ENCODE assay signal across 8 mouse cellular contexts in genomic region chr11:70509753-70510564, GRCm38 (mm10). TPM values are rescaled to one million over a fixed set of nuclear protein-coding genes. Genes with fewer than 3 reads are reported as not detected.
DNase-seq lines count a peak whose midpoint lies in the region; ATAC-seq lines count a peak whose summit lies in the region.

No protein-coding gene starts in this region.

- no peaks in the 10 kb centered on the region for H3K9me3 ChIP-seq in embryonic facial prominence, embryonic 14.5 days (ENCODE audit: control insufficient read depth, low read length)
- H3K9me3 ChIP-seq in hindbrain, embryonic 14.5 days (ENCODE audit: control insufficient read depth, low read length): no peaks in the 10 kb centered on the region
- H3K9me3 ChIP-seq in limb, embryonic 12.5 days: no peaks in the 10 kb centered on the region
- H3K9me3 ChIP-seq in midbrain, embryonic 13.5 days: no peaks in the 10 kb centered on the region

- H3K4me2 ChIP-seq in embryonic facial prominence, embryonic 14.5 days (ENCODE audit: low read depth, low read length): peak overlapping the region; percentile 39
- peak overlapping the region; percentile 42 for H3K4me2 ChIP-seq in hindbrain, embryonic 14.5 days (replicated peaks)
- H3K4me2 ChIP-seq in limb, embryonic 12.5 days: peak overlapping the region; percentile 45
- H3K4me2 ChIP-seq in midbrain, embryonic 13.5 days (replicated peaks): peak overlapping the region; percentile 43

- 8% methylated on average over 19 of the region's 19 CpGs for WGBS in embryonic facial prominence, embryonic 14.5 days
- 7% methylated on average over 19 of the region's 19 CpGs for WGBS in hindbrain, embryonic 14.5 days
- WGBS in limb, embryonic 12.5 days: 8% methylated on average over 19 of the region's 19 CpGs
- 7% methylated on average over 19 of the region's 19 CpGs for WGBS in midbrain, embryonic 13.5 days

- H3K27ac ChIP-seq in embryonic facial prominence, embryonic 14.5 days (replicated peaks; ENCODE audit: low read depth, low read length): no peak overlapping the region
- no peak overlapping the region for H3K27ac ChIP-seq in hindbrain, embryonic 14.5 days
- H3K27ac ChIP-seq in limb, embryonic 12.5 days: no peak overlapping the region
- H3K27ac ChIP-seq in midbrain, embryonic 13.5 days: no peak overlapping the region

- H3K4me3 ChIP-seq in embryonic facial prominence, embryonic 14.5 days (ENCODE audit: low read depth, low read length): no peak overlapping the region
- no peak overlapping the region for H3K4me3 ChIP-seq in hindbrain, embryonic 14.5 days (replicated peaks; ENCODE audit: low read length)
- H3K4me3 ChIP-seq in limb, embryonic 12.5 days (replicated peaks): 0 out of 2 replicates have a peak overlapping the region, but pooled peaks have one; percentile 19
- H3K4me3 ChIP-seq in midbrain, embryonic 13.5 days (replicated peaks): no peak overlapping the region

- H3K36me3 ChIP-seq in embryonic facial prominence, embryonic 14.5 days (ENCODE audit: control insufficient read depth, insufficient read depth, low read length): no peaks in the 10 kb centered on the region
- no peaks in the 10 kb centered on the region for H3K36me3 ChIP-seq in hindbrain, embryonic 14.5 days (replicated peaks; ENCODE audit: control insufficient read depth, insufficient read depth)
- H3K36me3 ChIP-seq in limb, embryonic 12.5 days: no peaks in the 10 kb centered on the region
- H3K36me3 ChIP-seq in midbrain, embryonic 13.5 days: no peaks in the 10 kb centered on the region

- peak overlapping the region; percentile 32; the same call in 1 of the 2 replicates for H3K9ac ChIP-seq in embryonic facial prominence, embryonic 14.5 days (ENCODE audit: low read depth, low read length)
- H3K9ac ChIP-seq in hindbrain, embryonic 14.5 days: no peak overlapping the region; the same call in 1 of the 2 replicates
- peak overlapping the region; percentile 18; the same call in 1 of the 2 replicates for H3K9ac ChIP-seq in limb, embryonic 12.5 days (replicated peaks)
- no peak overlapping the region for H3K9ac ChIP-seq in midbrain, embryonic 13.5 days (replicated peaks)

- H3K4me1 ChIP-seq in embryonic facial prominence, embryonic 14.5 days (ENCODE audit: control insufficient read depth, insufficient read depth, low read length): no peaks in the 10 kb centered on the region
- 0 out of 2 replicates have a peak, but pooled peaks cover 7% of the 10 kb centered on the region for H3K4me1 ChIP-seq in hindbrain, embryonic 14.5 days (replicated peaks; ENCODE audit: control insufficient read depth, insufficient read depth, low read length)
- peaks cover 4% of the 10 kb centered on the region; the same call in 1 of the 2 replicates for H3K4me1 ChIP-seq in limb, embryonic 12.5 days (replicated peaks)
- H3K4me1 ChIP-seq in midbrain, embryonic 13.5 days (replicated peaks): peaks cover 4% of the 10 kb centered on the region

- H3K27me3 ChIP-seq in embryonic facial prominence, embryonic 14.5 days (replicated peaks; ENCODE audit: control insufficient read depth, insufficient read depth, low read length): no peaks in the 10 kb centered on the region
- peaks cover 4% of the 10 kb centered on the region for H3K27me3 ChIP-seq in hindbrain, embryonic 14.5 days (ENCODE audit: control insufficient read depth, insufficient read depth, low read length)
- H3K27me3 ChIP-seq in limb, embryonic 12.5 days: peaks cover 13% of the 10 kb centered on the region
- H3K27me3 ChIP-seq in midbrain, embryonic 13.5 days: no peaks in the 10 kb centered on the region; the same call in 1 of the 2 replicates

- peak; percentile 76; the same call in 1 of the 2 replicates for ATAC-seq in embryonic facial prominence, embryonic 14.5 days (ENCODE audit: low read depth)
- ATAC-seq in hindbrain, embryonic 14.5 days (ENCODE audit: low FRiP score): peak; percentile 37; the same call in 1 of the 2 replicates
- ATAC-seq in limb, embryonic 12.5 days (ENCODE audit: insufficient number of reproducible peaks, insufficient read depth, low FRiP score, low TSS enrichment, low read depth): no peak
- ATAC-seq in midbrain, embryonic 13.5 days: peak; percentile 66; the same call in 1 of the 2 replicates

- DNase-seq in adrenal gland, postnatal 10 days: peak; percentile 48
- DNase-seq in adrenal gland, postnatal 4 days (ENCODE audit: low spot score in 2 of 2): no peak
- peak; percentile 23 for DNase-seq in adrenal gland, postnatal 25 days
- peak; percentile 76 for DNase-seq in embryonic facial prominence, embryonic 14.5 days (ENCODE audit: low spot score)
- peak; percentile 67 for DNase-seq in hindbrain, embryonic 14.5 days (ENCODE audit: low spot score)
- peak; percentile 39 to 68 for DNase-seq in spleen, postnatal 4 days (ENCODE audit: low spot score in 2 of 2)

RNA-seq across cellular contexts. Expression of gene Vmo1, which starts 4.5 kb away (rescaled TPM):
- under 1 TPM; 0.42 to 0.48 TPM for total RNA-seq in adrenal gland, postnatal 10 days (2021)
- under 1 TPM; 0.51 to 0.64 TPM for total RNA-seq in adrenal gland, postnatal 4 days (2021)
- not detected in 2 replicates for total RNA-seq in adrenal gland, postnatal 25 days (2021)
- 0.54 and 0.98 TPM in 2 replicates for polyA plus RNA-seq in embryonic facial prominence, embryonic 14.5 days (2014; fragmentation: Nextera tagmentation; extraction: Ambion mirVana)
- not detected in 2 replicates for polyA plus RNA-seq in hindbrain, embryonic 14.5 days (2014; fragmentation: Nextera tagmentation; extraction: Ambion mirVana)
- 0.66 TPM in 1 of 2 replicates, not detected in the other for polyA plus RNA-seq in limb, embryonic 12.5 days (2016; fragmentation: Nextera tagmentation; extraction: Ambion mirVana)
- not detected in 2 replicates for polyA plus RNA-seq in midbrain, embryonic 13.5 days (2015; fragmentation: Nextera tagmentation; extraction: Ambion mirVana)

RNA-seq across cellular contexts. Expression of gene Tm4sf5, which starts 4.9 kb away (rescaled TPM):
- total RNA-seq in adrenal gland, postnatal 10 days (2021): under 1 TPM; 0.55 to 0.84 TPM
- total RNA-seq in adrenal gland, postnatal 4 days (2021): 1 to 10 TPM; 1.3 TPM
- not detected in 2 replicates for total RNA-seq in adrenal gland, postnatal 25 days (2021)
- polyA plus RNA-seq in embryonic facial prominence, embryonic 14.5 days (2014; fragmentation: Nextera tagmentation; extraction: Ambion mirVana): 0.52 TPM in 1 of 2 replicates, not detected in the other
- 2.9 and 3.0 TPM in 2 replicates for polyA plus RNA-seq in hindbrain, embryonic 14.5 days (2014; fragmentation: Nextera tagmentation; extraction: Ambion mirVana)
- polyA plus RNA-seq in limb, embryonic 12.5 days (2016; fragmentation: Nextera tagmentation; extraction: Ambion mirVana): 0.36 and 1.4 TPM in 2 replicates
- 0.54 and 1.2 TPM in 2 replicates for polyA plus RNA-seq in midbrain, embryonic 13.5 days (2015; fragmentation: Nextera tagmentation; extraction: Ambion mirVana)

RNA-seq across cellular contexts. Expression of gene Gltpd2, which starts 9.0 kb away (rescaled TPM):
- 1 to 10 TPM; 4.9 to 9.8 TPM for total RNA-seq in adrenal gland, postnatal 10 days (2021)
- 1 to 10 TPM in 1 of 2 experiments, not detected in 1; 5.0 TPM for total RNA-seq in adrenal gland, postnatal 4 days (2021)
- total RNA-seq in adrenal gland, postnatal 25 days (2021): 1.2 TPM in 1 of 2 replicates, not detected in the other
- 0.53 and 0.84 TPM in 2 replicates for polyA plus RNA-seq in embryonic facial prominence, embryonic 14.5 days (2014; fragmentation: Nextera tagmentation; extraction: Ambion mirVana)
- polyA plus RNA-seq in hindbrain, embryonic 14.5 days (2014; fragmentation: Nextera tagmentation; extraction: Ambion mirVana): 0.27 and 0.28 TPM in 2 replicates
- polyA plus RNA-seq in limb, embryonic 12.5 days (2016; fragmentation: Nextera tagmentation; extraction: Ambion mirVana): 0.37 and 0.68 TPM in 2 replicates
- 0.35 and 0.42 TPM in 2 replicates for polyA plus RNA-seq in midbrain, embryonic 13.5 days (2015; fragmentation: Nextera tagmentation; extraction: Ambion mirVana)

RNA-seq across cellular contexts. Expression of gene Psmb6, which starts 15.2 kb away (rescaled TPM):
- total RNA-seq in adrenal gland, postnatal 10 days (2021): 100 to 1,000 TPM; 276 to 295 TPM
- total RNA-seq in adrenal gland, postnatal 4 days (2021): 100 to 1,000 TPM; 289 to 310 TPM
- 254 and 270 TPM in 2 replicates for total RNA-seq in adrenal gland, postnatal 25 days (2021)
- 706 and 727 TPM in 2 replicates for polyA plus RNA-seq in embryonic facial prominence, embryonic 14.5 days (2014; fragmentation: Nextera tagmentation; extraction: Ambion mirVana)
- polyA plus RNA-seq in hindbrain, embryonic 14.5 days (2014; fragmentation: Nextera tagmentation; extraction: Ambion mirVana): 747 and 789 TPM in 2 replicates
- 857 and 867 TPM in 2 replicates for polyA plus RNA-seq in limb, embryonic 12.5 days (2016; fragmentation: Nextera tagmentation; extraction: Ambion mirVana)
- 827 and 844 TPM in 2 replicates for polyA plus RNA-seq in midbrain, embryonic 13.5 days (2015; fragmentation: Nextera tagmentation; extraction: Ambion mirVana)

RNA-seq across cellular contexts. Expression of gene Gm40193, which starts 22.8 kb away (rescaled TPM):
- not detected for total RNA-seq in adrenal gland, postnatal 10 days (2021)
- total RNA-seq in adrenal gland, postnatal 4 days (2021): not detected
- total RNA-seq in adrenal gland, postnatal 25 days (2021): not detected in 2 replicates
- 1.1 and 2.7 TPM in 2 replicates for polyA plus RNA-seq in embryonic facial prominence, embryonic 14.5 days (2014; fragmentation: Nextera tagmentation; extraction: Ambion mirVana)
- not detected in 2 replicates for polyA plus RNA-seq in hindbrain, embryonic 14.5 days (2014; fragmentation: Nextera tagmentation; extraction: Ambion mirVana)
- polyA plus RNA-seq in limb, embryonic 12.5 days (2016; fragmentation: Nextera tagmentation; extraction: Ambion mirVana): not detected in 2 replicates
- not detected in 2 replicates for polyA plus RNA-seq in midbrain, embryonic 13.5 days (2015; fragmentation: Nextera tagmentation; extraction: Ambion mirVana)

Comparison
In these comparisons a context has a peak if more than half of its experiments do, and no peak if none do; other contexts are left out.
1. DNase-seq: peak in adrenal gland, postnatal 10 days (single experiment), adrenal gland, postnatal 25 days (single experiment), embryonic facial prominence, embryonic 14.5 days (single experiment), hindbrain, embryonic 14.5 days (single experiment) and spleen, postnatal 4 days (2 of 2); none in adrenal gland, postnatal 4 days (0 of 2).
2. H3K9ac ChIP-seq: peak in embryonic facial prominence, embryonic 14.5 days (single experiment) and limb, embryonic 12.5 days (single experiment); none in hindbrain, embryonic 14.5 days (single experiment) and midbrain, embryonic 13.5 days (single experiment).
3. Peak in every context shown above with its lines, with median percentiles within 50 percentile points of each other: H3K4me2 ChIP-seq.